Mouse (Mus musculus) intestine, postnatal 0 days (tissue): ENCODE data around the gene Hfm1. TPM values are rescaled to one million over a fixed set of nuclear protein-coding genes. Genes with fewer than 3 reads are reported as not detected.
A peak's percentile ranks its signal among the peaks of the same experiment; 100 is the strongest.

Source experiments
- ATAC-seq: fragments of 200-750 bp; cut with Nextera tagmentation; 2 replicates; pipeline ENCODE4 v1.8.0; 2017; ENCODE audit warnings: mild to moderate bottlenecking, moderate TSS enrichment, moderate library complexity
- H3K27ac ChIP-seq: fragments of 300-500 bp; sonication (generic); 2 replicates; pipeline ENCODE4 v1.5.1; 2014; ENCODE audit warnings: mild to moderate bottlenecking, low read depth, low read length, moderate library complexity
- H3K27me3 ChIP-seq: fragments of 300-500 bp; sonication (generic); replicated peaks from 2 replicates; pipeline ENCODE4 v1.6.1; 2014; ENCODE audit warnings: low read length, mixed read lengths; ENCODE audit not compliant: control insufficient read depth, insufficient read depth
- H3K36me3 ChIP-seq: fragments of 300-500 bp; sonication (generic); 2 replicates; pipeline ENCODE4 v1.6.1; 2014; ENCODE audit warnings: mild to moderate bottlenecking, moderate library complexity; ENCODE audit not compliant: control insufficient read depth, insufficient read depth
- H3K4me1 ChIP-seq: fragments of 300-500 bp; sonication (generic); replicated peaks from 2 replicates; pipeline ENCODE4 v1.6.1; 2014; ENCODE audit warnings: antibody characterized with exemption, low read length, mixed read lengths; ENCODE audit not compliant: control insufficient read depth, insufficient read depth
- H3K4me2 ChIP-seq: fragments of 300-500 bp; sonication (generic); replicated peaks from 2 replicates; pipeline ENCODE4 v1.6.1; 2014; ENCODE audit warnings: low read depth, mild to moderate bottlenecking, moderate library complexity
- H3K4me3 ChIP-seq: fragments of 300-500 bp; sonication (generic); 2 replicates; pipeline ENCODE4 v1.5.1; 2014; ENCODE audit warnings: low read depth, low read length
- H3K9ac ChIP-seq: fragments of 300-500 bp; sonication (generic); 2 replicates; pipeline ENCODE4 v1.6.1; 2014; ENCODE audit warnings: mild to moderate bottlenecking, low read depth, low read length
- H3K9me3 ChIP-seq: fragments of 300-500 bp; sonication (generic); 2 replicates; pipeline ENCODE4 v1.6.1; 2016; ENCODE audit warnings: mixed run types; ENCODE audit not compliant: control insufficient read depth
- CTCF ChIP-seq: sonication (generic); IDR thresholded peaks from 2 replicates; pipeline ENCODE4 v1.5.1; 2016; ENCODE audit warnings: low read depth, mild to moderate bottlenecking, control low read depth, antibody characterized with exemption, moderate library complexity
- WGBS: fragments of 180-500 bp; shearing (Covaris S2); extraction: QIAGEN DNeasy Blood & Tissue Kit; methylation state at CpG from one replicate; pipeline ENCODE4 v1.1.7; 2014; 5-methylcytosine and 5-hydroxymethylcytosine counted together
- polyA plus RNA-seq: library from polyadenylated mRNA; unstranded; fragments of >200 nt; fragmentation: Nextera tagmentation; extraction: Ambion mirVana; gene quantifications from 2 replicates; pipeline ENCODE4 v1.2.1, GENCODE M21; 2015

Gene Hfm1
- 0.16 and 0.27 TPM in 2 replicates for polyA plus RNA-seq

GRCm38 (mm10) chr5:106925488-106926368, at the start of gene Hfm1:
Gene Hfm1, minus strand, starts transcription at chr5:106926321.
- H3K27me3 ChIP-seq = no peaks in the 10 kb centered on the region
- H3K36me3 ChIP-seq = no peaks in the 10 kb centered on the region
- TF ChIP-seq CTCF = no peak
- no peaks in the 10 kb centered on the region for H3K4me1 ChIP-seq
- H3K4me3 ChIP-seq = peak within 1 kb of the TSS; percentile 49
- no peak within 1 kb of the TSS for H3K27ac ChIP-seq
- 2% methylated on average over 65 of the region's 76 CpGs for WGBS
- peak within 1 kb of the TSS; percentile 85 for H3K4me2 ChIP-seq
- H3K9me3 ChIP-seq = no peaks in the 10 kb centered on the region
- ATAC-seq = peak; percentile 79
- peak within 1 kb of the TSS; percentile 48 for H3K9ac ChIP-seq

GRCm38 (mm10) chr5:106973883-106974282, 47.8 kb upstream of the Hfm1 start:
- Histone ChIP-seq H3K4me3 (no peak overlapping the region), H3K4me2 (no peak overlapping the region), H3K4me1 (no peaks in the 10 kb centered on the region), H3K9ac (no peak overlapping the region), H3K36me3 (peaks cover 24% of the 10 kb centered on the region; the same call in 1 of the 2 replicates), H3K27me3 (no peaks in the 10 kb centered on the region), H3K27ac (no peak overlapping the region), H3K9me3 (no peaks in the 10 kb centered on the region)
- WGBS = 82% methylated on average over 7 of the region's 7 CpGs
- no peak for ATAC-seq
- peak; percentile 51 for TF ChIP-seq CTCF

GRCm38 (mm10) chr5:106967578-106967977, 41.5 kb upstream of the Hfm1 start:
- Histone ChIP-seq H3K4me1 (no peaks in the 10 kb centered on the region), H3K27ac (no peak overlapping the region), H3K9me3 (no peaks in the 10 kb centered on the region), H3K9ac (no peak overlapping the region), H3K36me3 (peaks cover 4% of the 10 kb centered on the region; the same call in 1 of the 2 replicates), H3K4me2 (no peak overlapping the region), H3K4me3 (no peak overlapping the region), H3K27me3 (no peaks in the 10 kb centered on the region)
- TF ChIP-seq CTCF = no peak
- 100% methylated on average over 1 of the region's 1 CpGs for WGBS
- ATAC-seq = no peak

GRCm38 (mm10) chr5:106966443-106966842, 40.3 kb upstream of the Hfm1 start:
- no peak for ATAC-seq
- Histone ChIP-seq H3K36me3 (peaks cover 1% of the 10 kb centered on the region; the same call in 1 of the 2 replicates), H3K9ac (no peak overlapping the region), H3K27me3 (no peaks in the 10 kb centered on the region), H3K27ac (no peak overlapping the region), H3K9me3 (no peaks in the 10 kb centered on the region), H3K4me2 (no peak overlapping the region), H3K4me3 (no peak overlapping the region), H3K4me1 (no peaks in the 10 kb centered on the region)
- no peak for TF ChIP-seq CTCF
- 85% methylated on average over 3 of the region's 3 CpGs for WGBS

- no peak for TF ChIP-seq CTCF
- under 1% methylated on average over 41 of the region's 41 CpGs for WGBS
- no peaks in the 10 kb centered on the region for H3K9me3 ChIP-seq
- H3K27me3 ChIP-seq = no peaks in the 10 kb centered on the region
- no peaks in the 10 kb centered on the region for H3K4me1 ChIP-seq
- no peaks in the 10 kb centered on the region; the same call in 1 of the 2 replicates for H3K36me3 ChIP-seq
- ATAC-seq = peak; percentile 90
- H3K9ac ChIP-seq = peak overlapping the region; percentile 60
- peak overlapping the region; percentile 15; the same call in 1 of the 2 replicates for H3K27ac ChIP-seq
- peak overlapping the region; percentile 74 for H3K4me3 ChIP-seq
- peak overlapping the region; percentile 99 for H3K4me2 ChIP-seq
Measured at GRCm38 (mm10) chr5:106964513-106965014, 38.4 kb upstream of the Hfm1 start.
